Mouse (Mus musculus): ENCODE results near the gene Zfp592.
"Not testable (repeated sequence)": the region's sequence is repeated elsewhere in the genome, so short reads cannot be mapped to it uniquely, and the experiment has no call there.

Zfp592 gene

GRCm38 (mm10) chr7:80992980-80993833 is at the start of gene Zfp592:
TSS of gene Zfp592 (plus strand) at chr7:80993681.
- Histone ChIP-seq H3K27me3 (ENCODE audit: control insufficient read depth, insufficient read depth, low read length, poor library complexity, severe bottlenecking) (no peaks in the 10 kb centered on the region), H3K36me3 (ENCODE audit: control insufficient read depth, insufficient read depth, low read length, poor library complexity, severe bottlenecking) (no peaks in the 10 kb centered on the region)
- peak; percentile 77 for DNase-seq (ENCODE audit: low read depth, low spot score)

GRCm38 (mm10) chr7:80947445-80948350 is 45.8 kb upstream of the Zfp592 start, which contains the start of gene Sec11a:
TSS of gene Sec11a (minus strand) at chr7:80947780.
- Histone ChIP-seq H3K36me3 (ENCODE audit: control insufficient read depth, insufficient read depth, low read length, poor library complexity, severe bottlenecking) (no peaks in the 10 kb centered on the region), H3K27me3 (ENCODE audit: control insufficient read depth, insufficient read depth, low read length, poor library complexity, severe bottlenecking) (no peaks in the 10 kb centered on the region)
- DNase-seq (ENCODE audit: low read depth, low spot score) = peak; percentile 96

GRCm38 (mm10) chr7:80951461-80951860 is 42.0 kb upstream of the Zfp592 start:
- Histone ChIP-seq H3K27me3 (ENCODE audit: control insufficient read depth, insufficient read depth, low read length, poor library complexity, severe bottlenecking) (no peaks in the 10 kb centered on the region), H3K36me3 (ENCODE audit: control insufficient read depth, insufficient read depth, low read length, poor library complexity, severe bottlenecking) (no peaks in the 10 kb centered on the region)
- no peak for DNase-seq (ENCODE audit: low read depth, low spot score)

- Histone ChIP-seq H3K27me3 (ENCODE audit: control insufficient read depth, insufficient read depth, low read length, poor library complexity, severe bottlenecking) (no peaks in the 10 kb centered on the region), H3K36me3 (ENCODE audit: control insufficient read depth, insufficient read depth, low read length, poor library complexity, severe bottlenecking) (no peaks in the 10 kb centered on the region)
- no peak for DNase-seq (ENCODE audit: low read depth, low spot score)
Measured at GRCm38 (mm10) chr7:80952140-80952539, 41.3 kb upstream of the Zfp592 start.

- Histone ChIP-seq H3K27me3 (ENCODE audit: control insufficient read depth, insufficient read depth, low read length, poor library complexity, severe bottlenecking) (no peaks in the 10 kb centered on the region), H3K36me3 (ENCODE audit: control insufficient read depth, insufficient read depth, low read length, poor library complexity, severe bottlenecking) (no peaks in the 10 kb centered on the region)
- DNase-seq (ENCODE audit: low read depth, low spot score) = no peak
Measured at GRCm38 (mm10) chr7:80954251-80954650, 39.2 kb upstream of the Zfp592 start.

GRCm38 (mm10) chr7:80956891-80957290 is 36.6 kb upstream of the Zfp592 start:
- no peaks in the 10 kb centered on the region for H3K36me3 ChIP-seq (ENCODE audit: control insufficient read depth, insufficient read depth, low read length, poor library complexity, severe bottlenecking)
- no peak for DNase-seq (ENCODE audit: low read depth, low spot score)
- no peaks in the 10 kb centered on the region for H3K27me3 ChIP-seq (ENCODE audit: control insufficient read depth, insufficient read depth, low read length, poor library complexity, severe bottlenecking)

GRCm38 (mm10) chr7:80959003-80959402 is 34.5 kb upstream of the Zfp592 start:
- DNase-seq (ENCODE audit: low read depth, low spot score) = no peak

GRCm38 (mm10) chr7:80962799-80963198 is 30.7 kb upstream of the Zfp592 start:
- Histone ChIP-seq H3K36me3 (ENCODE audit: control insufficient read depth, insufficient read depth, low read length, poor library complexity, severe bottlenecking) (no peaks in the 10 kb centered on the region), H3K27me3 (ENCODE audit: control insufficient read depth, insufficient read depth, low read length, poor library complexity, severe bottlenecking) (no peaks in the 10 kb centered on the region)
- DNase-seq (ENCODE audit: low read depth, low spot score) = no peak

More at GRCm38 (mm10) chr7:80959003-80959402, 34.5 kb upstream of the Zfp592 start:
- Histone ChIP-seq H3K36me3 (ENCODE audit: control insufficient read depth, insufficient read depth, low read length, poor library complexity, severe bottlenecking) (no peaks in the 10 kb centered on the region), H3K27me3 (ENCODE audit: control insufficient read depth, insufficient read depth, low read length, poor library complexity, severe bottlenecking) (no peaks in the 10 kb centered on the region)

- no peaks in the 10 kb centered on the region for H3K36me3 ChIP-seq (ENCODE audit: control insufficient read depth, insufficient read depth, low read length, poor library complexity, severe bottlenecking)
- no peak for DNase-seq (ENCODE audit: low read depth, low spot score)
Measured at GRCm38 (mm10) chr7:80970913-80971312, 22.6 kb upstream of the Zfp592 start.

GRCm38 (mm10) chr7:80971419-80971818 is 22.1 kb upstream of the Zfp592 start:
- Histone ChIP-seq H3K36me3 (ENCODE audit: control insufficient read depth, insufficient read depth, low read length, poor library complexity, severe bottlenecking) (no peaks in the 10 kb centered on the region), H3K27me3 (ENCODE audit: control insufficient read depth, insufficient read depth, low read length, poor library complexity, severe bottlenecking) (no peaks in the 10 kb centered on the region)
- no peak for DNase-seq (ENCODE audit: low read depth, low spot score)

More at GRCm38 (mm10) chr7:80970913-80971312, 22.6 kb upstream of the Zfp592 start:
- no peaks in the 10 kb centered on the region for H3K27me3 ChIP-seq (ENCODE audit: control insufficient read depth, insufficient read depth, low read length, poor library complexity, severe bottlenecking)

GRCm38 (mm10) chr7:80972082-80972481 is 21.4 kb upstream of the Zfp592 start:
- no peak for DNase-seq (ENCODE audit: low read depth, low spot score)
- no peaks in the 10 kb centered on the region for H3K36me3 ChIP-seq (ENCODE audit: control insufficient read depth, insufficient read depth, low read length, poor library complexity, severe bottlenecking)
- no peaks in the 10 kb centered on the region for H3K27me3 ChIP-seq (ENCODE audit: control insufficient read depth, insufficient read depth, low read length, poor library complexity, severe bottlenecking)

- not testable (repeated sequence) for DNase-seq (ENCODE audit: low read depth, low spot score); H3K27me3 ChIP-seq (ENCODE audit: control insufficient read depth, insufficient read depth, low read length, poor library complexity, severe bottlenecking); H3K36me3 ChIP-seq (ENCODE audit: control insufficient read depth, insufficient read depth, low read length, poor library complexity, severe bottlenecking)
Measured at GRCm38 (mm10) chr7:80972920-80973637, 20.4 kb upstream of the Zfp592 start.

- not testable (repeated sequence) for H3K27me3 ChIP-seq (ENCODE audit: control insufficient read depth, insufficient read depth, low read length, poor library complexity, severe bottlenecking); DNase-seq (ENCODE audit: low read depth, low spot score); H3K36me3 ChIP-seq (ENCODE audit: control insufficient read depth, insufficient read depth, low read length, poor library complexity, severe bottlenecking)
Measured at GRCm38 (mm10) chr7:80973638-80974015, 19.9 kb upstream of the Zfp592 start.

- Histone ChIP-seq H3K36me3 (ENCODE audit: control insufficient read depth, insufficient read depth, low read length, poor library complexity, severe bottlenecking) (no peaks in the 10 kb centered on the region), H3K27me3 (ENCODE audit: control insufficient read depth, insufficient read depth, low read length, poor library complexity, severe bottlenecking) (no peaks in the 10 kb centered on the region)
- DNase-seq (ENCODE audit: low read depth, low spot score) = no peak
Measured at GRCm38 (mm10) chr7:80980566-80980965, 12.9 kb upstream of the Zfp592 start.
